In the genomic region with DNA sequence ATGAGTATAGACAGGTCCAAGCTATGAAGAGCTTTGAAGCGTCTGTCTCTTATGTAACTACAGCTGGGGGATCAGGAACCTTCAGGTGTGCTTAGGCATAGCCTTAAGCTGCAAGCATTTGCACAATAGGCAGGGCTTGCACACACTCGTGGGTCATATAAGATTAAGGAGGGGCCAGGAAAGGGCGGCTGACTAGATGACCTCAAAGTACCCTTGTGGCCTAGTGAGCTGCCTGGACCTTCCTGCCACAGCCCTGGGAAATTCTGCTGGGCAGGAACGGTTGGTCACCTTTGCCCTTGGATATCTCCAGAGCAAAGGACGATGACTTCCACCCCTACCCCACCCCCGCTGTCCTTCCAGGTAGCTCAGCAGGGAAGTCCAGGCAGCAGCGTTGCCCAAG, we compare ENCODE assay signal across 9 mouse cellular contexts. TPM values are rescaled to one million over a fixed set of nuclear protein-coding genes. Genes with fewer than 3 reads are reported as not detected.
DNase-seq lines count a peak whose midpoint lies in the region; ATAC-seq and TF ChIP-seq lines count a peak whose summit lies in the region.
"Had no signal": no experiment of that assay in that cellular context is flagged by ENCODE, and none has a peak within 500 bp of the region (broad histone marks: within the 10 kb centered on the region; RNA-seq: fewer than 3 reads in every experiment).

No protein-coding gene starts in this region.

- 39% methylated on average over 7 of the region's 7 CpGs for WGBS in hindbrain, embryonic 14.5 days
- WGBS in hindbrain, embryonic 12.5 days, result 35% methylated on average over 7 of the region's 7 CpGs

- DNase-seq in hindbrain, embryonic 14.5 days (ENCODE audit: low spot score), result no peak
- peak; percentile 80 to 84 for DNase-seq in kidney, adult 8-10 months
- DNase-seq in lung, postnatal 14 days, result peak; percentile 22
- no peak for DNase-seq in testis, postnatal 14 days (ENCODE audit: low spot score)
- DNase-seq in right cerebral cortex, postnatal 25 days, result no peak
- no peak for DNase-seq in left cerebral cortex, postnatal 36 days (ENCODE audit: low spot score in 2 of 2)

- peaks cover 22% of the 10 kb centered on the region for H3K4me1 ChIP-seq in hindbrain, embryonic 14.5 days (replicated peaks; ENCODE audit: control insufficient read depth, insufficient read depth, low read length)
- H3K4me1 ChIP-seq in hindbrain, embryonic 12.5 days, result peaks cover 27% of the 10 kb centered on the region
- peaks cover 6% of the 10 kb centered on the region; the same call in 1 of the 2 replicates for H3K4me1 ChIP-seq in embryonic fibroblast, embryonic 13.5 days (ENCODE audit: control insufficient read depth, insufficient read depth, low read length)

- TF ChIP-seq POLR2A in embryonic fibroblast, embryonic 13.5 days (IDR thresholded peaks at IDR 0.05; ENCODE audit: low read depth, low read length), result no peak

- H3K27me3 ChIP-seq in hindbrain, embryonic 14.5 days (ENCODE audit: control insufficient read depth, insufficient read depth, low read length), result no peaks in the 10 kb centered on the region
- peaks cover 19% of the 10 kb centered on the region; the same call in 1 of the 2 replicates for H3K27me3 ChIP-seq in hindbrain, embryonic 12.5 days

- no peaks in the 10 kb centered on the region for H3K36me3 ChIP-seq in hindbrain, embryonic 14.5 days (replicated peaks; ENCODE audit: control insufficient read depth, insufficient read depth)
- no peaks in the 10 kb centered on the region for H3K36me3 ChIP-seq in hindbrain, embryonic 12.5 days

- no peaks in the 10 kb centered on the region for H3K9me3 ChIP-seq in hindbrain, embryonic 14.5 days (ENCODE audit: control insufficient read depth, low read length)
- no peaks in the 10 kb centered on the region for H3K9me3 ChIP-seq in hindbrain, embryonic 12.5 days (replicated peaks)

- H3K4me3 ChIP-seq in hindbrain, embryonic 14.5 days (replicated peaks; ENCODE audit: low read length), result no peak overlapping the region
- H3K4me3 ChIP-seq in hindbrain, embryonic 12.5 days, result no peak overlapping the region
- no peak overlapping the region for H3K4me3 ChIP-seq in embryonic fibroblast, embryonic 13.5 days (ENCODE audit: insufficient read depth, low read length)

- ATAC-seq in hindbrain, embryonic 14.5 days (ENCODE audit: low FRiP score), result no peak
- ATAC-seq in hindbrain, embryonic 12.5 days (ENCODE audit: low FRiP score), result no peak

- no peak overlapping the region for H3K9ac ChIP-seq in hindbrain, embryonic 14.5 days
- no peak overlapping the region for H3K9ac ChIP-seq in hindbrain, embryonic 12.5 days

- H3K27ac ChIP-seq in hindbrain, embryonic 14.5 days, result peak overlapping the region; percentile 24; the same call in 1 of the 2 replicates
- no peak overlapping the region for H3K27ac ChIP-seq in hindbrain, embryonic 12.5 days
- H3K27ac ChIP-seq in embryonic fibroblast, embryonic 13.5 days (ENCODE audit: insufficient read depth, low read length), result peak overlapping the region; percentile 81

- intact Hi-C loops in left cerebral cortex, postnatal 36 days (cut with DNase I), result no loop called here

- H3K4me2 ChIP-seq in hindbrain, embryonic 14.5 days (replicated peaks), result no peak overlapping the region
- no peak overlapping the region for H3K4me2 ChIP-seq in hindbrain, embryonic 12.5 days (replicated peaks)

- TF ChIP-seq CTCF in embryonic fibroblast, embryonic 13.5 days (IDR thresholded peaks at IDR 0.05; ENCODE audit: borderline replicate concordance, insufficient read depth, low read length), result no peak

RNA-seq across cellular contexts. Expression of a gene that starts 1.8 kb away (rescaled TPM):
- polyA plus RNA-seq in hindbrain, embryonic 14.5 days (2014; fragmentation: Nextera tagmentation; extraction: Ambion mirVana), result 545 and 632 TPM in 2 replicates
- polyA plus RNA-seq in hindbrain, embryonic 12.5 days (2016; fragmentation: Nextera tagmentation; extraction: Ambion mirVana), result 855 and 900 TPM in 2 replicates
- 671 and 785 TPM in 2 replicates for polyA plus RNA-seq in embryonic fibroblast, embryonic 13.5 days (2011; ENCODE audit: insufficient read length, low read depth, missing spikeins)
- total RNA-seq in left cerebral cortex, postnatal 36 days (2021), result 100 to 1,000 TPM; 352 to 416 TPM

RNA-seq across cellular contexts. Expression of a gene that starts 21.6 kb away (rescaled TPM):
- 0.19 and 0.29 TPM in 2 replicates for polyA plus RNA-seq in hindbrain, embryonic 14.5 days (2014; fragmentation: Nextera tagmentation; extraction: Ambion mirVana)
- polyA plus RNA-seq in hindbrain, embryonic 12.5 days (2016; fragmentation: Nextera tagmentation; extraction: Ambion mirVana), result 0.36 TPM in 1 of 2 replicates, not detected in the other
- polyA plus RNA-seq in embryonic fibroblast, embryonic 13.5 days (2011; ENCODE audit: insufficient read length, low read depth, missing spikeins), result not detected in 2 replicates
- not detected for total RNA-seq in left cerebral cortex, postnatal 36 days (2021)
- total RNA-seq: left cerebral cortex, postnatal 10 days had no signal

RNA-seq across cellular contexts. Expression of a gene that starts 43.5 kb away (rescaled TPM):
- 36.1 and 43.8 TPM in 2 replicates for polyA plus RNA-seq in hindbrain, embryonic 14.5 days (2014; fragmentation: Nextera tagmentation; extraction: Ambion mirVana)
- 47.8 and 50.5 TPM in 2 replicates for polyA plus RNA-seq in hindbrain, embryonic 12.5 days (2016; fragmentation: Nextera tagmentation; extraction: Ambion mirVana)
- polyA plus RNA-seq in embryonic fibroblast, embryonic 13.5 days (2011; ENCODE audit: insufficient read length, low read depth, missing spikeins), result 73.1 and 90.6 TPM in 2 replicates
- 10 to 100 TPM; 36.9 to 40.3 TPM for total RNA-seq in left cerebral cortex, postnatal 36 days (2021)

RNA-seq across cellular contexts. Expression of a gene that starts 43.6 kb away (rescaled TPM):
- polyA plus RNA-seq in hindbrain, embryonic 14.5 days (2014; fragmentation: Nextera tagmentation; extraction: Ambion mirVana), result 12.7 and 13.0 TPM in 2 replicates
- polyA plus RNA-seq in hindbrain, embryonic 12.5 days (2016; fragmentation: Nextera tagmentation; extraction: Ambion mirVana), result 23.7 and 28.9 TPM in 2 replicates
- 25.9 and 26.9 TPM in 2 replicates for polyA plus RNA-seq in embryonic fibroblast, embryonic 13.5 days (2011; ENCODE audit: insufficient read length, low read depth, missing spikeins)
- total RNA-seq in left cerebral cortex, postnatal 36 days (2021), result 10 to 100 TPM; 13.8 to 16.6 TPM

Comparison
In these comparisons a context has a peak if more than half of its experiments do, and no peak if none do; other contexts are left out.
1. DNase-seq: peak in kidney, adult 8-10 months (2 of 2) and lung, postnatal 14 days (single experiment); none in hindbrain, embryonic 14.5 days (single experiment), testis, postnatal 14 days (single experiment), right cerebral cortex, postnatal 25 days (single experiment) and left cerebral cortex, postnatal 36 days (0 of 2).